ENCODE assay signal across 8 mouse cellular contexts in genomic region chr4:110028461-110029188, GRCm38 (mm10). TPM values are rescaled to one million over a fixed set of nuclear protein-coding genes. Genes with fewer than 3 reads are reported as not detected.
DNase-seq lines count a peak whose midpoint lies in the region; ATAC-seq and TF ChIP-seq lines count a peak whose summit lies in the region.

No protein-coding gene starts in this region.

- TF ChIP-seq CTCF in E14TG2a.4 (conservative IDR thresholded peaks at IDR 0.05; ENCODE audit: low read length): peak; percentile 63

- H3K9me3 ChIP-seq in heart, embryonic 11.5 days (replicated peaks; ENCODE audit: control insufficient read depth, low read length): no peaks in the 10 kb centered on the region
- H3K9me3 ChIP-seq in E14TG2a.4 (ENCODE audit: low read length): no peaks in the 10 kb centered on the region
- no peaks in the 10 kb centered on the region for H3K9me3 ChIP-seq in neural tube, embryonic 13.5 days

- no peak overlapping the region for H3K9ac ChIP-seq in heart, embryonic 11.5 days (ENCODE audit: low read depth, low read length)
- no peak overlapping the region for H3K9ac ChIP-seq in neural tube, embryonic 13.5 days

- DNase-seq in heart, adult 8-10 months (ENCODE audit: low spot score): peak; percentile 15
- peak; percentile 20 to 57 for DNase-seq in heart, postnatal 10 days
- peak; percentile 24 for DNase-seq in left cerebral cortex, postnatal 4 days
- no peak for DNase-seq in T-cell, adult 2 months (ENCODE audit: low spot score)

- H3K4me1 ChIP-seq in heart, embryonic 11.5 days (ENCODE audit: control insufficient read depth, insufficient read depth, low read length): no peaks in the 10 kb centered on the region
- H3K4me1 ChIP-seq in E14TG2a.4 (replicated peaks; ENCODE audit: low read depth, low read length): peaks cover 11% of the 10 kb centered on the region
- no peaks in the 10 kb centered on the region for H3K4me1 ChIP-seq in neural tube, embryonic 13.5 days (replicated peaks)

- WGBS in heart, embryonic 11.5 days (ENCODE audit: insufficient replicate concordance): 50% methylated on average over 6 of the region's 6 CpGs
- 58% methylated on average over 6 of the region's 6 CpGs for WGBS in neural tube, embryonic 13.5 days

- H3K4me2 ChIP-seq in heart, embryonic 11.5 days: no peak overlapping the region
- H3K4me2 ChIP-seq in neural tube, embryonic 13.5 days: no peak overlapping the region

- H3K27me3 ChIP-seq in heart, embryonic 11.5 days (ENCODE audit: control insufficient read depth, insufficient read depth, low read length): peaks cover 2% of the 10 kb centered on the region; the same call in 1 of the 2 replicates
- peaks cover 20% of the 10 kb centered on the region for H3K27me3 ChIP-seq in E14TG2a.4 (ENCODE audit: insufficient read depth, low read length)
- H3K27me3 ChIP-seq in neural tube, embryonic 13.5 days: no peaks in the 10 kb centered on the region

- H3K36me3 ChIP-seq in heart, embryonic 11.5 days (ENCODE audit: control insufficient read depth, insufficient read depth, low read length): no peaks in the 10 kb centered on the region
- no peaks in the 10 kb centered on the region for H3K36me3 ChIP-seq in E14TG2a.4 (ENCODE audit: insufficient read depth, low read length)
- H3K36me3 ChIP-seq in neural tube, embryonic 13.5 days: no peaks in the 10 kb centered on the region

- intact Hi-C loops in heart, postnatal 10 days (cut with DNase I): loop anchor here (10.0 kb wide), 1 partner anchor 524 kb away; no protein-coding TSS in a partner anchor
- intact Hi-C loops in left cerebral cortex, postnatal 4 days (cut with DNase I): no loop called here

- ATAC-seq in heart, embryonic 11.5 days (replicated peaks; ENCODE audit: insufficient number of reproducible peaks, low FRiP score, low TSS enrichment): no peak
- ATAC-seq in common myeloid progenitor, adult 5-6 weeks (replicated peaks; ENCODE audit: low read depth, poor library complexity, severe bottlenecking): peak; percentile 68
- ATAC-seq in neural tube, embryonic 13.5 days (ENCODE audit: low read depth): peak; percentile 81

- no peak overlapping the region for H3K4me3 ChIP-seq in heart, embryonic 11.5 days (ENCODE audit: low read depth, low read length)
- no peak overlapping the region for H3K4me3 ChIP-seq in E14TG2a.4 (replicated peaks; ENCODE audit: low read length)
- H3K4me3 ChIP-seq in neural tube, embryonic 13.5 days: no peak overlapping the region

- H3K27ac ChIP-seq in heart, embryonic 11.5 days (ENCODE audit: low read depth, low read length): no peak overlapping the region
- H3K27ac ChIP-seq in neural tube, embryonic 13.5 days (replicated peaks): no peak overlapping the region

RNA-seq across cellular contexts. Expression of gene Dmrta2, which starts 50.8 kb away (rescaled TPM):
- under 1 TPM in 1 of 4 experiments, not detected in 3; 0.09 TPM for total RNA-seq in heart, adult 8-10 months (2022)
- 0.06 TPM in 1 of 2 replicates, not detected in the other for polyA plus RNA-seq in heart, embryonic 11.5 days (2014; fragmentation: Nextera tagmentation; extraction: Ambion mirVana)
- 0.27 TPM in 1 of 2 replicates, not detected in the other for total RNA-seq in common myeloid progenitor, adult 5-6 weeks (2017)
- total RNA-seq in heart, postnatal 10 days (2021): under 1 TPM; 0.27 to 0.31 TPM
- 1 to 10 TPM; 3.2 to 4.7 TPM for total RNA-seq in left cerebral cortex, postnatal 4 days (2021)
- 0.14 and 0.17 TPM in 2 replicates for polyA plus RNA-seq in neural tube, embryonic 13.5 days (2015; fragmentation: Nextera tagmentation; extraction: Ambion mirVana)
